Mouse (Mus musculus) midbrain, embryonic 12.5 days (tissue): ENCODE results near the gene 2300002M23Rik. TPM values are rescaled to one million over a fixed set of nuclear protein-coding genes. Genes with fewer than 3 reads are reported as not detected.

Source experiments
- ATAC-seq: fragments of 200-750 bp; cut with Nextera tagmentation; 2 replicates; pipeline ENCODE4 v1.8.0; 2017; ENCODE audit warnings: low read depth, moderate TSS enrichment, moderate library complexity; ENCODE audit not compliant: low FRiP score
- H3K27ac ChIP-seq: fragments of 300-500 bp; sonication (generic); replicated peaks from 2 replicates; pipeline ENCODE4 v1.5.1; 2016; ENCODE audit warnings: mild to moderate bottlenecking
- H3K27me3 ChIP-seq: fragments of 300-500 bp; sonication (generic); 2 replicates; pipeline ENCODE4 v1.6.1; 2016; ENCODE audit warnings: mild to moderate bottlenecking
- H3K36me3 ChIP-seq: fragments of 300-500 bp; sonication (generic); 2 replicates; pipeline ENCODE4 v1.6.1; 2016
- H3K4me1 ChIP-seq: fragments of 300-500 bp; sonication (generic); 2 replicates; pipeline ENCODE4 v1.6.1; 2016
- H3K4me2 ChIP-seq: fragments of 300-500 bp; sonication (generic); replicated peaks from 2 replicates; pipeline ENCODE4 v1.6.1; 2016; ENCODE audit warnings: mild to moderate bottlenecking, moderate library complexity
- H3K4me3 ChIP-seq: fragments of 300-500 bp; sonication (generic); 2 replicates; pipeline ENCODE4 v1.5.1; 2016; ENCODE audit warnings: mild to moderate bottlenecking
- H3K9ac ChIP-seq: fragments of 300-500 bp; sonication (generic); replicated peaks from 2 replicates; pipeline ENCODE4 v1.6.1; 2016; ENCODE audit warnings: mild to moderate bottlenecking, moderate library complexity
- H3K9me3 ChIP-seq: fragments of 300-500 bp; sonication (generic); 2 replicates; pipeline ENCODE4 v1.6.1; 2016; ENCODE audit warnings: mild to moderate bottlenecking
- WGBS: fragments of 180-500 bp; shearing (Covaris S2); methylation state at CpG from one replicate; pipeline ENCODE4 v1.1.7; 2016; 5-methylcytosine and 5-hydroxymethylcytosine counted together
- polyA plus RNA-seq: library from polyadenylated mRNA; unstranded; fragments of >200 nt; fragmentation: Nextera tagmentation; extraction: Ambion mirVana; gene quantifications from 2 replicates; pipeline ENCODE4 v1.2.1, GENCODE M21; 2016

2300002M23Rik gene
- polyA plus RNA-seq, 1 experiment from 2014 or later: not detected

GRCm38 (mm10) chr17:35590410-35591218 is 23.4 kb downstream of the 2300002M23Rik start:
- 61% methylated on average over 21 of the region's 21 CpGs for WGBS
- ATAC-seq: no peak

GRCm38 (mm10) chr17:35591219-35591578 is 23.9 kb downstream of the 2300002M23Rik start:
- Histone ChIP-seq H3K36me3 (no peaks in the 10 kb centered on the region), H3K4me3 (no peak overlapping the region), H3K27ac (no peak overlapping the region), H3K9ac (no peak overlapping the region), H3K4me1 (peaks cover 4% of the 10 kb centered on the region; the same call in 1 of the 2 replicates), H3K9me3 (0 out of 2 replicates have a peak, but pooled peaks cover 3% of the 10 kb centered on the region), H3K27me3 (peaks cover 13% of the 10 kb centered on the region), H3K4me2 (no peak overlapping the region)
- no peak for ATAC-seq
- 86% methylated on average over 7 of the region's 7 CpGs for WGBS

More at GRCm38 (mm10) chr17:35590410-35591218, 23.4 kb downstream of the 2300002M23Rik start:
- Histone ChIP-seq H3K27ac (no peak overlapping the region), H3K4me3 (no peak overlapping the region), H3K9ac (no peak overlapping the region), H3K36me3 (no peaks in the 10 kb centered on the region), H3K4me1 (peaks cover 4% of the 10 kb centered on the region; the same call in 1 of the 2 replicates), H3K4me2 (no peak overlapping the region), H3K9me3 (0 out of 2 replicates have a peak, but pooled peaks cover 3% of the 10 kb centered on the region), H3K27me3 (peaks cover 19% of the 10 kb centered on the region)

GRCm38 (mm10) chr17:35591731-35592130 is 24.5 kb downstream of the 2300002M23Rik start:
- ATAC-seq: no peak
- Histone ChIP-seq H3K4me3 (no peak overlapping the region), H3K4me2 (no peak overlapping the region), H3K9me3 (0 out of 2 replicates have a peak, but pooled peaks cover 3% of the 10 kb centered on the region), H3K27me3 (peaks cover 9% of the 10 kb centered on the region), H3K36me3 (no peaks in the 10 kb centered on the region), H3K4me1 (peaks cover 4% of the 10 kb centered on the region; the same call in 1 of the 2 replicates), H3K9ac (no peak overlapping the region), H3K27ac (no peak overlapping the region)
- WGBS: 96% methylated on average over 15 of the region's 15 CpGs

- peaks cover 4% of the 10 kb centered on the region; the same call in 1 of the 2 replicates for H3K4me1 ChIP-seq
- WGBS: 88% methylated on average over 9 of the region's 9 CpGs
- H3K9ac ChIP-seq: no peak overlapping the region
- H3K27ac ChIP-seq: no peak overlapping the region
- ATAC-seq: no peak
- H3K4me3 ChIP-seq: no peak overlapping the region
- no peaks in the 10 kb centered on the region for H3K36me3 ChIP-seq
- peaks cover 5% of the 10 kb centered on the region; the same call in 1 of the 2 replicates for H3K9me3 ChIP-seq
- peaks cover 6% of the 10 kb centered on the region for H3K27me3 ChIP-seq
- no peak overlapping the region for H3K4me2 ChIP-seq
Measured at GRCm38 (mm10) chr17:35592131-35592530, 24.9 kb downstream of the 2300002M23Rik start.

GRCm38 (mm10) chr17:35593786-35594185 is 26.5 kb downstream of the 2300002M23Rik start:
- no peaks in the 10 kb centered on the region for H3K36me3 ChIP-seq
- H3K4me2 ChIP-seq: no peak overlapping the region
- no peak overlapping the region for H3K27ac ChIP-seq
- peaks cover 5% of the 10 kb centered on the region; the same call in 1 of the 2 replicates for H3K9me3 ChIP-seq
- no peak overlapping the region for H3K4me3 ChIP-seq
- ATAC-seq: no peak
- H3K27me3 ChIP-seq: peaks cover 6% of the 10 kb centered on the region
- H3K4me1 ChIP-seq: no peaks in the 10 kb centered on the region
- 39% methylated on average over 4 of the region's 4 CpGs for WGBS
- no peak overlapping the region for H3K9ac ChIP-seq

- Histone ChIP-seq H3K36me3 (no peaks in the 10 kb centered on the region), H3K27ac (no peak overlapping the region)
Measured at GRCm38 (mm10) chr17:35594456-35594855, 27.2 kb downstream of the 2300002M23Rik start.

GRCm38 (mm10) chr17:35597399-35597798 is 30.1 kb downstream of the 2300002M23Rik start:
- H3K36me3 ChIP-seq: no peaks in the 10 kb centered on the region
- H3K27ac ChIP-seq: no peak overlapping the region
- no peak overlapping the region for H3K9ac ChIP-seq
- H3K4me3 ChIP-seq: no peak overlapping the region
- no peaks in the 10 kb centered on the region for H3K4me1 ChIP-seq
- peaks cover 5% of the 10 kb centered on the region; the same call in 1 of the 2 replicates for H3K9me3 ChIP-seq
- 91% methylated on average over 3 of the region's 3 CpGs for WGBS
- H3K4me2 ChIP-seq: no peak overlapping the region
- no peak for ATAC-seq
- H3K27me3 ChIP-seq: no peaks in the 10 kb centered on the region; the same call in 1 of the 2 replicates

More at GRCm38 (mm10) chr17:35594456-35594855, 27.2 kb downstream of the 2300002M23Rik start:
- Histone ChIP-seq H3K9ac (no peak overlapping the region), H3K27me3 (peaks cover 6% of the 10 kb centered on the region), H3K9me3 (peaks cover 5% of the 10 kb centered on the region; the same call in 1 of the 2 replicates), H3K4me3 (no peak overlapping the region), H3K4me2 (no peak overlapping the region), H3K4me1 (no peaks in the 10 kb centered on the region)
- 88% methylated on average over 7 of the region's 7 CpGs for WGBS
- ATAC-seq: no peak

- WGBS: 66% methylated on average over 2 of the region's 2 CpGs
- H3K4me3 ChIP-seq: no peak within 1 kb of the TSS
- H3K9me3 ChIP-seq: peaks cover 5% of the 10 kb centered on the region; the same call in 1 of the 2 replicates
- no peaks in the 10 kb centered on the region; the same call in 1 of the 2 replicates for H3K27me3 ChIP-seq
- H3K27ac ChIP-seq: no peak within 1 kb of the TSS
- H3K4me2 ChIP-seq: no peak within 1 kb of the TSS
- no peaks in the 10 kb centered on the region for H3K36me3 ChIP-seq
- no peaks in the 10 kb centered on the region for H3K4me1 ChIP-seq
- H3K9ac ChIP-seq: no peak within 1 kb of the TSS
- ATAC-seq: no peak
Measured at GRCm38 (mm10) chr17:35601249-35601648, 34.0 kb downstream of the 2300002M23Rik start, which contains the start of gene Sfta2. Gene Sfta2, plus strand, starts transcription at chr17:35601549.

- H3K9ac ChIP-seq: no peak overlapping the region
- no peaks in the 10 kb centered on the region for H3K4me1 ChIP-seq
- H3K27me3 ChIP-seq: no peaks in the 10 kb centered on the region; the same call in 1 of the 2 replicates
- H3K4me2 ChIP-seq: no peak overlapping the region
- peaks cover 5% of the 10 kb centered on the region; the same call in 1 of the 2 replicates for H3K9me3 ChIP-seq
- H3K36me3 ChIP-seq: no peaks in the 10 kb centered on the region
- no peak overlapping the region for H3K4me3 ChIP-seq
- ATAC-seq: no peak
- 57% methylated on average over 8 of the region's 8 CpGs for WGBS
- H3K27ac ChIP-seq: no peak overlapping the region
Measured at GRCm38 (mm10) chr17:35601736-35602354, 34.6 kb downstream of the 2300002M23Rik start.

- Histone ChIP-seq H3K4me3 (no peak overlapping the region), H3K27ac (no peak overlapping the region), H3K9ac (no peak overlapping the region), H3K4me2 (no peak overlapping the region), H3K27me3 (no peaks in the 10 kb centered on the region), H3K4me1 (no peaks in the 10 kb centered on the region), H3K36me3 (no peaks in the 10 kb centered on the region), H3K9me3 (no peaks in the 10 kb centered on the region)
- WGBS: 73% methylated on average over 4 of the region's 4 CpGs
- ATAC-seq: no peak
Measured at GRCm38 (mm10) chr17:35617127-35617526, 49.9 kb downstream of the 2300002M23Rik start.
